Mouse (Mus musculus) limb, embryonic 14.5 days (tissue): ENCODE measurements around the gene Pmm2. TPM values are rescaled to one million over a fixed set of nuclear protein-coding genes. Genes with fewer than 3 reads are reported as not detected.

Experiments
- ATAC-seq: fragments of 200-750 bp; cut with Nextera tagmentation; 2 replicates; pipeline ENCODE4 v1.8.0; 2017; ENCODE audit warnings: low read depth, moderate number of reproducible peaks, moderate TSS enrichment; ENCODE audit not compliant: low FRiP score
- DNase-seq: peaks from one replicate; pipeline ENCODE4 v3.0.0-alpha.2; 2015; ENCODE audit warnings: low spot score
- H3K27ac ChIP-seq: fragments of 300-500 bp; sonication (generic); replicated peaks from 2 replicates; pipeline ENCODE4 v1.5.1; 2014; ENCODE audit warnings: low read depth, mild to moderate bottlenecking, low read length, moderate library complexity, mixed read lengths
- H3K27me3 ChIP-seq: fragments of 300-500 bp; sonication (generic); 2 replicates; pipeline ENCODE4 v1.6.1; 2014; ENCODE audit warnings: low read length, mixed read lengths; ENCODE audit not compliant: control insufficient read depth, insufficient read depth
- H3K36me3 ChIP-seq: fragments of 300-500 bp; sonication (generic); 2 replicates; pipeline ENCODE4 v1.6.1; 2014; ENCODE audit warnings: mild to moderate bottlenecking, low read length, moderate library complexity, mixed read lengths; ENCODE audit not compliant: control insufficient read depth, insufficient read depth
- H3K4me1 ChIP-seq: fragments of 300-500 bp; sonication (generic); 2 replicates; pipeline ENCODE4 v1.6.1; 2014; ENCODE audit warnings: antibody characterized with exemption, low read length, mixed read lengths; ENCODE audit not compliant: control insufficient read depth, insufficient read depth
- H3K4me2 ChIP-seq: fragments of 300-500 bp; sonication (generic); replicated peaks from 2 replicates; pipeline ENCODE4 v1.6.1; 2014; ENCODE audit warnings: low read depth, mild to moderate bottlenecking, low read length, moderate library complexity; ENCODE audit not compliant: severe bottlenecking
- H3K4me3 ChIP-seq: fragments of 300-500 bp; sonication (generic); replicated peaks from 2 replicates; pipeline ENCODE4 v1.5.1; 2014; ENCODE audit warnings: low read length
- H3K9ac ChIP-seq: fragments of 300-500 bp; sonication (generic); 2 replicates; pipeline ENCODE4 v1.6.1; 2014; ENCODE audit warnings: mild to moderate bottlenecking, low read depth, low read length, moderate library complexity; ENCODE audit not compliant: severe bottlenecking
- H3K9me3 ChIP-seq: fragments of 300-500 bp; sonication (generic); 2 replicates; pipeline ENCODE4 v1.6.1; 2016; ENCODE audit warnings: low read length; ENCODE audit not compliant: control insufficient read depth
- POLR2A ChIP-seq: fragments of 200-500 bp; IDR thresholded peaks from 2 replicates; pipeline ENCODE4 v1.8.0; 2012; ENCODE audit warnings: inconsistent platforms, mild to moderate bottlenecking, moderate library complexity, borderline replicate concordance; ENCODE audit not compliant: insufficient read depth, insufficient read length; ENCODE audit errors: extremely low read depth
- WGBS: fragments of 180-500 bp; shearing (Covaris S2); extraction: QIAGEN DNeasy Blood & Tissue Kit; methylation state at CpG from one replicate; pipeline ENCODE4 v1.1.7; 2014; 5-methylcytosine and 5-hydroxymethylcytosine counted together
- polyA plus RNA-seq, 2 experiments: library from polyadenylated mRNA; depleted of rRNA in 1 of 2; stranded (reverse) in 1 of 2; unstranded in 1 of 2; fragments of >200 nt; fragmentation: Nextera tagmentation in 1 of 2; extraction: Ambion mirVana in 1 of 2; gene quantifications; 2 replicates each; pipeline versions ENCODE4 v1.2.1 to v1.2.3; 2012 to 2014

Pmm2 gene
- polyA plus RNA-seq, 2 experiments: 46.1 to 61.0 TPM

GRCm38 (mm10) chr16:8639466-8640191 lies 2.2 kb downstream of the Pmm2 start:
- no peak overlapping the region for H3K27ac ChIP-seq
- H3K4me1 ChIP-seq: peaks cover 9% of the 10 kb centered on the region
- H3K9me3 ChIP-seq: no peaks in the 10 kb centered on the region
- no peaks in the 10 kb centered on the region for H3K27me3 ChIP-seq
- H3K9ac ChIP-seq: no peak overlapping the region
- no peak for TF ChIP-seq POLR2A
- no peak overlapping the region for H3K4me3 ChIP-seq
- H3K4me2 ChIP-seq: no peak overlapping the region
- ATAC-seq (no peak), DNase-seq (no peak)
- peaks cover 38% of the 10 kb centered on the region for H3K36me3 ChIP-seq
- WGBS: 88% methylated on average over 11 of the region's 11 CpGs

DNA sequence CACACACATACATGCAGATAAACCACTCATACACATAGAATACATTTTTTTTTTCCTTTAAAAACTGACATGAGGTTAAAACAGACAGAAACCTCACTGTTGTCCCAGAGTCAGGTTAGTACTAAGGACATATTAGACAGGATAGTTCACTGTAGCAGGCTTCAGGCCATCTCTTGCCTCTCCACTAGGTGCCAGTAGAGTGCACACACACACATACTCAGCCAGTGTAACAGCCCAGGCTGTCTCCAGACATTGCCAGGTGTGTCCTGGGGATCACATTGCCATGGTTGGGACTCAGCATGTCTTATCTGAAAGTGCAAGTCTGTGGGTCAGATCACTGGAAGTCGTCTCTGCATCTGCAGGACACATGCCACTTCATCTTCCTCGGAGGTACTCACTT lies 6.4 kb downstream of the Pmm2 start:
- Histone ChIP-seq H3K4me1 (no peaks in the 10 kb centered on the region), H3K9ac (no peak overlapping the region), H3K4me2 (no peak overlapping the region), H3K27me3 (no peaks in the 10 kb centered on the region), H3K4me3 (no peak overlapping the region), H3K9me3 (no peaks in the 10 kb centered on the region), H3K27ac (no peak overlapping the region), H3K36me3 (peaks cover 67% of the 10 kb centered on the region)
- no peak for TF ChIP-seq POLR2A
- ATAC-seq: no peak
- no peak for DNase-seq
- WGBS: 75% methylated on average over 2 of the region's 2 CpGs

- Histone ChIP-seq H3K27ac (no peak overlapping the region), H3K4me1 (no peaks in the 10 kb centered on the region), H3K4me3 (no peak overlapping the region), H3K27me3 (no peaks in the 10 kb centered on the region), H3K9me3 (no peaks in the 10 kb centered on the region), H3K9ac (no peak overlapping the region), H3K4me2 (no peak overlapping the region), H3K36me3 (peaks cover 81% of the 10 kb centered on the region)
- ATAC-seq (no peak), DNase-seq (no peak)
- TF ChIP-seq POLR2A: no peak
- 84% methylated on average over 6 of the region's 6 CpGs for WGBS
Measured at GRCm38 (mm10) chr16:8645546-8645945, 8.1 kb downstream of the Pmm2 start.

DNA sequence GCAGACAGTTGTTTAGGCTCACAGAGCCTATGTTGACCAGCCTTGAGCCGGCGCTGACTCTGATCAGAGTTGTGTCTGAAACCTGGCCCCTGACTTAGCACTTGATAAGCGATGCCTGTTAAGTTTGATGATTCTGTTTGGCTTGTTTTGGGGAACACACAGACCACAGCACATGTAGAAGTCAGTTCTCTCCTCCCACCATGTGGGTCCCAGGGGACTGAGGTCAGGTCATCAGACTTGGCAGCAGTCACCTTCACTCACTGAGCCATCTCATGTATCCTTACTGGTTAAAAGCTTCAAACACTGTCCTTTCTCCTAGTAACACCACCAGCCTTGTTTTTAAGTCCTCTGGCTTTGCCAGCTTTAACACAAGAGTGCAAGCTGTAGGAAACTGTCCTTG lies 12.5 kb downstream of the Pmm2 start:
- TF ChIP-seq POLR2A: no peak
- H3K27ac ChIP-seq: no peak overlapping the region
- WGBS: 96% methylated on average over 3 of the region's 3 CpGs
- ATAC-seq (no peak), DNase-seq (no peak)
- peaks cover 77% of the 10 kb centered on the region for H3K36me3 ChIP-seq
- no peak overlapping the region for H3K9ac ChIP-seq
- no peaks in the 10 kb centered on the region for H3K27me3 ChIP-seq
- no peaks in the 10 kb centered on the region for H3K4me1 ChIP-seq
- no peak overlapping the region for H3K4me3 ChIP-seq
- no peak overlapping the region for H3K4me2 ChIP-seq
- no peaks in the 10 kb centered on the region for H3K9me3 ChIP-seq

GRCm38 (mm10) chr16:8655108-8655507 lies 17.6 kb downstream of the Pmm2 start:
- Histone ChIP-seq H3K4me1 (no peaks in the 10 kb centered on the region), H3K9ac (no peak overlapping the region), H3K36me3 (peaks cover 62% of the 10 kb centered on the region), H3K27me3 (no peaks in the 10 kb centered on the region), H3K27ac (no peak overlapping the region), H3K9me3 (no peaks in the 10 kb centered on the region), H3K4me3 (no peak overlapping the region), H3K4me2 (no peak overlapping the region)
- ATAC-seq (no peak), DNase-seq (no peak)
- WGBS: 81% methylated on average over 6 of the region's 6 CpGs
- TF ChIP-seq POLR2A: no peak
